Mouse (Mus musculus) brain, embryonic 14.5 days (tissue): ENCODE data around the gene Aox3.

Experiments
- CTCF ChIP-seq: fragments of 200-500 bp; IDR thresholded peaks from 2 replicates; pipeline ENCODE4 v1.5.1; 2012; ENCODE audit warnings: inconsistent platforms, mild to moderate bottlenecking, moderate library complexity, borderline replicate concordance; ENCODE audit not compliant: insufficient read depth, insufficient read length; ENCODE audit errors: extremely low read depth
- POLR2A ChIP-seq: fragments of 200-500 bp; IDR thresholded peaks from 2 replicates; pipeline ENCODE4 v1.6.1; 2012; ENCODE audit warnings: mild to moderate bottlenecking, inconsistent platforms, borderline replicate concordance; ENCODE audit not compliant: poor library complexity, insufficient read depth, insufficient read length, severe bottlenecking; ENCODE audit errors: extremely low read depth

DNA sequence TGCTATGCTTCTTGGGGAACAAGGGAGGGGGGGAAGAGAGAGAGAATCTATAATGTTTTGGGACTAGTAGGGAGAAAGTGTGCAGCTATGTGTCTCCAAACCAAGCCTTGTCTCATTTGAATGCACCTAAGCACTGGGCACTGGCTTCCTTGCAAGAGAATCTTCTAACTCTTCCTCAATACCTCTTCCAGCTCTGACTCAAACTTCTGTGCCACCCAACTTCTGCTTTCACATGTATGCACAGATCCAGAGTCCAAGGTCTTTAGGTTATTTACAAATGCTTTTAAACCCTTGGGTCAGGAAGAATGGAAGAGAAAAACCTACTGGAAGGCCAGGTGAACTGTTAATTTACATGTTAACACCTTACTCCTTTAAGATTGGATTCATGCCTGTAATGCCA lies 511 bp downstream of the Aox3 start:
- TF ChIP-seq POLR2A = no peak
- TF ChIP-seq CTCF = no peak
